Mouse (Mus musculus): ENCODE data around the gene Cnot9.
"Not testable (repeated sequence)": the region's sequence is repeated elsewhere in the genome, so short reads cannot be mapped to it uniquely, and the experiment has no call there.

The Cnot9 gene

DNA sequence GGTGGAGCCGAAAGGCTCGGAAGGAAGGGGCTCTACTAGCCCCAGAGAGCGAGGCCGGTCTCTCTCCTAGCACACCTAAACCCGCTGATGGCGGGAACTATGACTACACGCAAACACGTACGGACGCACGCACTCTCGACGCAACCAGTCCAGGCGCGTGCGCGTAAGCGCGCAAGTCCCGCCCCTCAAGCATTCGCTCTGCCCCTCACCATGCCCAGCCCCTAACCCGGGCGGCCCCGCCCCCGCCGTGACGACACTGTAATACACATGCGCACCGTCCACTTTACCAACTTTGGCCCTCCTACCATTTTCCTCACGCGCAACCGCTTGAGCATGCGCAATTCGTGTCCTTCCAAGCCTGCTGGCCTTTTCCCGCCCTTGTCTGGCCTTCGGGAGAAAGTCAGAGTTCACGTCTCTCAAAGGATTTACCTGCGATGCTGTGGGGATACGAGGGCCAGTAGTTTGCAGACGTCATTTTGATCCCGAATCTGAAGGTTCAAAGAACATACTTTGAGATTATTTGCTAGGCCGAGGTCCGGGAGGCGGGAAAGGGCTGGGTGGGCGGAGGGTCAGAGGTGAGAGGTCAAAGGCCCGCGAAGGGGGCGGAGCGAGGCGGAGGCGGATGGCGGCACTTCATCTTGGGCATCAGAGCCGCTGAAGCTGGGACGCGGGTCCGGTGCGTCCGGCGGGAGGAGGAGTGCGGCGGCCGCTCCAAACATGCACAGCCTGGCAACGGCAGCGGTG is at the start of gene Cnot9:
Gene Cnot9, plus strand, starts transcription at position 338 of the 744 bp plus-strand sequence.
- peak; percentile 100 for DNase-seq (ENCODE audit: low spot score)

DNA sequence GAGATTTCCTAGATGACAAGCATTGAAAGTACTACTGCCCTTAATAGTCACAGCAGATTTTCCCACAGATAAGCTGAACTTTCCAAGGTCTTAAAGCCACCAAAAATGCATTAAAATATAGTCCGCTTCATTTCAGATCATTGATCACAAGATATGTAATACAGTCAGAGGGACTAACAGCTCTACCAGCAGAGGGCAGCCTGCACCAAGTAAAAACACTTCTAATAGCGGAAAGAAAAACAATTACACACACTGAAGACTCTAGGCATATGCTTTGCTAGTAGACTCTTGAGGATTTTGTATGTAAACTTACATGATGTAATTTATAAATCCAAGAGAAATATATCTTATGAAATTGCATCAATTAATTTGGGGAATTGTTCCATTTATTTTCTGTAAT is 45.6 kb upstream of the Cnot9 start:
- DNase-seq (ENCODE audit: low spot score), result peak; percentile 8

DNA sequence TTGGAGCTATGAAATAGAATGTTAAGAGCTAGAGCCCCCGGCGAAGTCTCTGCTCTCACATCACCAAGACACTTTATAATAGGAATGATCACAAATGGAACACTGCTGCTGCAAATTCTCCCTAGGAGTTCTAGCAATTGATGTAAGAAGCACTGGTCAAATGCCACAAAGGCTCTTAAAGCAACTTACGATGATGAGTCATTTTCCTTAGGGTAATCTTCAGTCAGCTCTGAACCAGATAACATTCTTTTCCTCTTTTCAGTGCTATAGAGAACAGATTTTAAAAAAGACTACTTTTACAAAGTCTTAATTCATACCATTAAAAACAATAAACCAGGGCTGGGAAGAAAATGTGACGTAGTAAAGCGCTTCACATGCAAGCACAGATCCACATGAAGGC is 20.1 kb upstream of the Cnot9 start:
- DNase-seq (ENCODE audit: low spot score), result no peak

DNA sequence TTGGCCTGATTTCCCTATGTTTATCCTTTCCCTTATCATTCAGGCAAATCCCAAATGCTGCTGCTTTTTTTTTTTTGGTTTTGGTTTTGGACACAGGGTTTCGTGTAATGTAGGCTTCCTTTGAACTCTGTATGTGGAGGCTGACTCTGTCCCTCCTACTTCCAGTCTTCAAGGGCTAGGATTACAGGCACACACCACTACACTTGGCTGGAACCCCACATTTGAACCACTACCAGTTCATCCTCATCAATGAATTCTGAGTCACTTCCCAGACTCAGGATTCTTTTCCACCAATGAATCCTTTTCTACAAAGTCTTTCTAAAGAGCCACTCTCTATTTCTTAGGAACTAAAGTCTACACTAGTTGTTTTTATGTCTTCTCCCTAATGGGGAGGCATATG is 4.8 kb upstream of the Cnot9 start:
- DNase-seq (ENCODE audit: low spot score), result no peak

DNA sequence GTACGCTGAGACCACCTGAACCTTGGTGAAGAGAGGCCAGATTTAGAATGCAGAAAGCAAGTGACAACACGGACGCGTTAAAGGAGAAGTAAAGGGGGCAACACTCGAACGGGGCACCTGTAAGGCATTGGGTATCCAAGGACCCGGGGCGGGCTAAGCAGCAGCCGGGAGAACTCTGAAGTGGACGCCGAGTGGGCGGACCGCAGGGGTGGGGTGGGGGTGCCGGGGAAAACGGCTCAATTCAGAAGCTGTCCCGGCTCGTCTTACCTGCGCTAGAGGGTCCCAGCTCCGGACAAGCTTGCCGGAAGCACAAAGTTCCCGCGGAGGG is 501 bp upstream of the Cnot9 start:
- DNase-seq (ENCODE audit: low spot score), result no peak

DNA sequence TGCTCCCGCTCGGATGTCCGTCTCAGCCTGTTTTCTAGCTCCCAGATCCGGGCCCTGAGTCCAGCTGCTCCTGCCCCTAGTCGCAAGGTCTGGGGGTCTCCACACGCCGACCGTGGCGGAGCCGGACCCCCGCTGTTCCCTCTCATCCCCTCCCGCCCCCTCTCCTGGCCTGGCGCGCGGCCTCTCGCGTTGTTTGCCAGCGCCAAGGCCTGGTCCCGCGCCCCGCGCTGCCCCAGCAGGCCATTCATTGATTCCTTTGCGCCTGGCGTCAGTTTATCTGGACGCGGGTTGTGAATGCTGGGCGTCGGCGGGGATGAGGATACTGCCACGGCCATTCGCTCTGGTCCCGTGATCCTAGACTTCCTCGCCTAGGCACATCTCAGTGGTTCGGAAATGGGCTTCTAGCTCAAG is 618 bp downstream of the Cnot9 start:
- no peak for DNase-seq (ENCODE audit: low spot score)

DNA sequence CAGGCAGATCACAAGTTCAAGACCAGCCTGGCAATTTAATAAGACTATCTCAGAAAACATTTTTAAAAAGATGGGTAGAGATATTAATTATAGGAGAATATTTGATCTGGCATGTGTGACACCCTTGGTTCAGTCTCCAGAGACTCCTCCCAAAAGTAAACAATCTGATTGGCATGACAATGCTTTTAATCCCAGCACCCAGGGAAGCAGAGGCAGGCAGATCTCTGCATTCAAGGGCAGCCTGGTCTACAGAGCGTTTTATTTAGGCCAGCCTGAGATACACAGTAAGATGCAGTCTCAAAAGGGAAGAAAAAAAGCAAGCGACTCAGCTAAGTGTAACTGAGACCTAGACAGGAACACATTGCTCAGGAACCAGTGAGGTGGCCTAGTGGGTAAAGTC is 1.9 kb downstream of the Cnot9 start:
- no peak for DNase-seq (ENCODE audit: low spot score)

DNA sequence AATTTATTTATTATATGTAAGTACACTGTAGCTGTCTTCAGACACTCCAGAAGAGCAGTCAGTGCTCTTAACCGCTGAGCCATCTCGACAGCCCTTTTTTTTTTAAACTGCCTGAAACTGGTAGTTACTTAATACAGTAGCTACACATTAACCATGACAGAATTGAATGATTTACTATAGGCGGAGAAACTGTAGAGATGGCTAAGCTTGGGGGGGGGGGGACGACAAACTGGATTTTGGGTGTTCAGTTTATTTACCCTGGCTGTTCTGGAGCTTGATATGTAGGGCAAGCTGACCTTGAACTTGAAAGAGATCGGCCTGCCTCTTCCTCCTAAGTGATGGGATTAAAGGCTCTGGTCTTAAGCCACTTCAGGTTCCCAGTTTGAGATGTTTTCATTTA is 5.4 kb downstream of the Cnot9 start:
- DNase-seq (ENCODE audit: low spot score), result no peak

DNA sequence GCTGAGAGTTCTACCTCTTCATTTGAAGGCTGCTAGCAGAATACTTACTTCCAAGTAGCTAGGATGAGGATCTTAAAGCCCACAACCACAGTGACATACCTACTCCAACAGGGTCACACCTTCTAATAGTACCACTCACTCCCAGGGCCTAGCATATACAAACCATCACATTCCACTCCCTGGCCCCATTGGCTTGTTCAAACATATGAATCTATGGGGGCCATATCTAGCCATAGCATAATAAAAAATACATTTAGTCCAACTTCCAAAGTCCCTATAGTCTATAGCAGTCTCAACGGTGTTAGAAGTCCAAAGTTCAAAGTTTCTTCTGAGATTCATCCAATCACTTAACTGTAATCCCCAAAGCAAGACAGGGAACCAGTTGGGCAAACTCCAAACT is 7.1 kb downstream of the Cnot9 start:
- not testable (repeated sequence) for DNase-seq (ENCODE audit: low spot score)

DNA sequence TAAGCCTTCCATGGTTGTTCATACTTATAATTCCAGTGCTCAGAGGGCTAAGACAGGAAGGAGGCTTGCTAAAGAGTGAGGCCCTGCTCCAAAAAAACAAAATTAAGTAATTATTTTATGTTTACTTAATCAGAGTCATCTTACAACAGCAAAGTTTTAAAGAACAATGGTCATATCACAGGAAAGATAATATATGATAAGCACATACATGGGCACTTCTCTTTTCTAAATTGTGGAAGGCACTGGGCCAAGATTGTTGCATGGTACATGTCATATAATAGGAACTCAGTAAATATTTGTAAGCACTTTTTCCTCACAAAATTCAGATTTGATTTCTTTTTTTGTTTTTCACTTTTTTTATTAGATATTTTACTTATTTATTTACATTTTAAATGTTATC is 14.0 kb downstream of the Cnot9 start:
- DNase-seq (ENCODE audit: low spot score), result no peak

DNA sequence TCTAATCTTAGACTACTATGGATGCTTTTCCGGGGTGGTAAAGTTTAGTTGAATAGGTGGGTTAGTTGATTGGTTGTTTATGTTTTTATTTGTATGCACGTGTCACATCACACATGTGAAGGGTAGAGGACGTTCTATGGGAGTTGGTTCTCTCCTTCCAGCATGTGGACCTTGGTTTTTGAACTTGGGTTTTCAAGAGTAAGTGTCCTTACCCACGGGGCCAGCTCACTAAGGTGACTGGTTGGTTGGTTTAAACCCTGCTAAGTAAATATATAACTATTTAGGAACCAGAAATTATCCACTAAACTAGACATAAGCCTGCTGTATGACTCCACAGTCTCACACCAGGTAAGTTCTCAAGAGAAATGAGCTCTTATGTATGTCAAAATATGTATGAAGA is 18.9 kb downstream of the Cnot9 start:
- no peak for DNase-seq (ENCODE audit: low spot score)

DNA sequence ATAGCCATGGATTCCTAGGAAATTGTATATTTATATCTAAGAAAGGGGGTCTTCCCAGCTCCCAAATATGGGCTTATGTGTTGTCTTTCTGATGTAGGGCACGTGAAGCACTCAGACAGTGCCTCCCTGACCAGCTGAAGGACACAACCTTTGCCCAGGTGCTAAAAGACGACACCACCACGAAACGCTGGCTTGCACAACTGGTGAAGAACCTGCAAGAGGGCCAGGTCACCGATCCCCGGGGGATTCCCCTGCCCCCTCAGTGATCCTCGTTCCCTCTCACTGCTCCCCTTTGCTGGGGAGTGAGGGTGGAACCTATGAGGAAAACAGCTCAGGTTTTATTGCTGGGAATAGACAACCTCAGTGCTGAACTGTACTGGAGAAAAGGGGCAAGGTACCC is 22.7 kb downstream of the Cnot9 start:
- DNase-seq (ENCODE audit: low spot score), result no peak

DNA sequence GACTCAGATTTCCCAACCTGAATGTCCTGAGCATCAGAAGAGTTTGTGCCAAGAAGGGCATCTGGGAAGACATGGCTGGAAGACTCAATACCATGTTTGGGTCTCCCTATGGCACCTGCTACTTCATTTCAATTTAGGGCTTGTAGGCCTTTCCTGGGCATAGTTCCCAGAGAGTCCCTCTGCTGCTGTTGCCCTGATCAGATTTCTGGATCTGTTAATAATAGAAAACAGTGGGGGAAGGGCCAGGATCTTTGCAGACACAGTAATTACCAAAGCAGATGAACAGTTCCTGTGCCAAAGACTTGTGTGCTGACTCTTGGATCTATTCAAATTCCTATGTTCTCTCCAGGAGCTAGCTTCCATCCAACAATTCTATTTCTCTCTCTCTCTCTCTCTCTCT is 32.8 kb downstream of the Cnot9 start:
- DNase-seq (ENCODE audit: low spot score), result no peak

DNA sequence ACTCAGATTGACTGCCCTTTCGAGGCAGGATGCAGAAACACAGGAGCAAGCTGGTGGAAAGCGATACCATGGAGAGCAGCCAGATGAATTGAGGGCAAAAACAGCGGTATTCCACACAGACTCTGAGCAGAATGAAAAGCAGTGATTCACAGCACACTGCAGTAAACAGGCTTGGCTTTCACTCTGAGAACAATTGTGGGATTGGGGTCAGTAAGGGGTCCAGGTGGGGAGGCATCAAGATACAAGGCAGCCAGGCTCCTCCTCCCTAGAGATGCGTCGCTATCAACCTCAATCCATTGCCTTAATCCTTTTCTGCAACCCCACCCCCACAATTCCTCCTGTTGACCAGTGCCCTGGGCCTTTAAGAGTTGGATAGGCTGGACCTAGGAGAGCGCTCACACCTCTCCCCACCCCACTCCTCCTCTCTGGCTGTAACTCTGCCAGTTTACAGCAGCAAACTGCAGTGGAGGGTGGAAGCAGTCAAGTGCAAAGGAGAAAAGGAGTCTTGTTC is 36.6 kb downstream of the Cnot9 start, which contains the start of gene Plcd4:
Gene Plcd4, plus strand, starts transcription at position 438 of the 511 bp plus-strand sequence.
- no peak for DNase-seq (ENCODE audit: low spot score)

DNA sequence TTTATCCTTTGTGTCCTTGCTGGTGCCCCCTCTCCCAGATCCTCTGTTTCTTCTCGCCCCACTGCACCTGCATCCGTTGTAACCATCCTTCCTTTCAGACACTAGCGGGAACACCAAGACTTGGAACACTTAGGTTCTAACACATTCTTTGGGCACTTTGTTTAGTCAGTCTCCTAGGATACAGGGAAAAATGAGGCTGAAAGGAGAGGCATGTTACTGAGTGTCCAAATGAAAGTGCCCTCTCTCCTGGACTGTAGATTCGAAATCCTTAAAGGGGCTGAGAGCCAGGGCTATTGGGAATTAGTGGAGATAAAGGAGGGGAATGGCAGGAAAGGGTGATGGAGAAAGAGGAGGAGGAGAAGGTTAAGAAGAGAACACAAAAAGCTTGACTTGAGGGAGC is 38.3 kb downstream of the Cnot9 start, which contains the start of gene Usp37:
Gene Usp37, minus strand, starts transcription at position 101 of the 400 bp plus-strand sequence.
- no peak for DNase-seq (ENCODE audit: low spot score)

DNA sequence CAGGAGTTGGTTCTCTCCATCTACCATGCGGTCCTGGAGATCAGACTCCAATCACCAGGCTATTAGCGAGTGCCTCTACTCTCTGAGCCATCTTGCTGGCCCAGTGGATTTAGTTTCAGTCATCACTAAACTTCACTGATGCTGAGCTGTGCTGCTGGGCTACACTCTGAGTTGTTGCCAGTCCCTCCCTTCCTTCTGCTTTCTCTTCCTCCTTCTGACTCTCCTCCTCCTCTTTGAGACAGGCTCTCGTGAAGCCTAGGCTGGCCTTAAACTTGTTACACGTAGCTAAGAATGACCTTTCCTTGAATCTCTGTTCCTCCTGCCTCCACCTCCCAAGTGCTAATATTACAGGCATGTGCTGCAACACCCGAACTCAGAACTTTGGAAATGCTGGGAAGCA is 53.2 kb downstream of the Cnot9 start:
- DNase-seq (ENCODE audit: low spot score), result no peak

DNA sequence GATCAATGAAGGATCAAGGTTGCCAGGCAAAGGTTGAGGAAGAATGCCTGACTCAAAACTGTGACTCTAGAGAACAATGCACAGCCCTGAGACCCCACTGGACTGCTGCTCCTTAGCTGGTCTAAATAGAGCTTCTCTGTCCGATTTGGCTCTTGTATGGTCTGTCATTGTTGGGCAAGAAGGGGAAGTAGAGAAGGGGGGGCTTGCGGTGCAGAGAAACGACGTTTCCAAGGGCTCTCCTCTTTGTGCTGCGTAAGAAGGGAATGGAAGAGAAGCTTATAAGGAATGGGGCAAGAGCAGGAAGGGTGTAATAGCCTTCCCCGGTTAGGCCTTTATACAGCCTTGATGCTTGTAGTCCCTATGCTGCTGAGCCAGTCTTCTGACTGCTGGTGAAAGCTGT is 60.0 kb downstream of the Cnot9 start:
- no peak for DNase-seq (ENCODE audit: low spot score)

DNA sequence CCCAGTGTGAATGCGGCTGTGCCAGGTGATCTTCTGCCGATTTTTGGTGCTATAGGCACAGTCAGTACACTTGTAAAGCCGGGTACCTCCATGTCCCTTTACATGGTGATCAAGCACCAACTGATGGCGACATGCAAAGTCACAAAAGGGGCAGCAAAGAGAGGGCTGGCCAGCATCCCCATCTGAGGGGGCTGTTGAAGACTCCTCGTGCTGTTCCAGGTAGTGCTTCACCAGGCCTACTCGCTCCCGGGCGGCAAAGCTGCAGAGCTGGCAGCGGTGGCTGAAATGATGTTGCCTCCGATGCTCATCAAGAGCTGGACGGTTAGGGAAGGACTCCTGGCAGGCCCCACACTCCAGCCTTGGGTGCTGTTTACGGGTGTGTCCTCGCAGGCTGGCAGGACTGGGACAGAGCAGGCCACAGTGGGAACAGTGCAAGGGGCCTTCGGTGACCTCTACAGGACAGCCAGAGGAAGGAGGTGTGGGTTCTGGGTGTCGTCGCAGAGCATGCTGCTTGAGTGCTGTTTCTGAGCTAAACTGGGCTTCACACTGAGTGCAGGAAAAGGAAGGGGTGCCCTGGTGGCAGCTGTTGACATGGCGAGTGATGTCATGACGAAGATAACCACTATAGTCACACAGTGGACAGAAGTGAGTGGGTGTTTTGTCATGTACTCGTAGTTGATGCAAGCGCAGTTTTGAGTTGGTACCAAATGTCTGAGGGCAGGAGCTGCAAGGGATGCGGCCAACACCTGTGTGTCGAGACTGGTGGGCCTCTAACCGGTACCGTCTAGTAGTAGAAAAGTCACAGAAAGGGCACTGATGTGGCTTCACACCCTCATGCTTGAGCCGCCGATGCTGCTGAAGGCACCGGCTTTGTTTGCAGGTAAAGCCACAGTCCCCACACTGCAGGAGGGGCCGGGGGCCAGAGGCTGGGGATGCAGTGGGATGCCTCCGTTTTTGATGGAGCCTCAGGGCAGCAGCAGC is 64.2 kb downstream of the Cnot9 start:
- DNase-seq (ENCODE audit: low spot score), result no peak
